Mouse (Mus musculus) embryonic fibroblast, embryonic 13.5 days (primary cell): ENCODE data around the gene Rnf151. TPM values are rescaled to one million over a fixed set of nuclear protein-coding genes. Genes with fewer than 3 reads are reported as not detected.
"Not testable (repeated sequence)": the region's sequence is repeated elsewhere in the genome, so short reads cannot be mapped to it uniquely, and the experiment has no call there.

Experiments
- H3K27ac ChIP-seq: 2 replicates; pipeline ENCODE4 v1.5.1; 2012; ENCODE audit warnings: low read length, control low read depth, inconsistent platforms; ENCODE audit not compliant: insufficient read depth
- H3K4me1 ChIP-seq: 2 replicates; pipeline ENCODE4 v1.6.1; 2011; ENCODE audit warnings: low read length; ENCODE audit not compliant: control insufficient read depth, insufficient read depth
- H3K4me3 ChIP-seq: 2 replicates; pipeline ENCODE4 v1.5.1; 2011; ENCODE audit warnings: mild to moderate bottlenecking, control low read depth, low read length; ENCODE audit not compliant: insufficient read depth
- CTCF ChIP-seq: IDR thresholded peaks from 2 replicates; pipeline ENCODE4 v1.5.1; 2011; ENCODE audit warnings: mild to moderate bottlenecking, control low read depth, low read length, moderate library complexity, borderline replicate concordance; ENCODE audit not compliant: insufficient read depth
- POLR2A ChIP-seq: IDR thresholded peaks from 2 replicates; pipeline ENCODE4 v1.6.1; 2011; ENCODE audit warnings: low read depth, mild to moderate bottlenecking, control low read depth, low read length, moderate library complexity
- polyA plus RNA-seq: library from polyadenylated mRNA; stranded (reverse); fragments of >200 nt; gene quantifications from 2 replicates; pipeline ENCODE4 v1.2.4, GENCODE M21; 2011; ENCODE audit warnings: low read depth; ENCODE audit not compliant: missing spikeins, insufficient read length

The Rnf151 gene
- polyA plus RNA-seq, 1 experiment: 0.58 TPM

GRCm38 (mm10) chr17:24671346-24671745 lies 46.5 kb downstream of the Rnf151 start:
- no peak overlapping the region for H3K27ac ChIP-seq
- TF ChIP-seq CTCF: no peak
- TF ChIP-seq POLR2A: no peak
- H3K4me3 ChIP-seq: 0 out of 2 replicates have a peak overlapping the region, but pooled peaks have one; percentile 89
- H3K4me1 ChIP-seq: peaks cover 16% of the 10 kb centered on the region; the same call in 1 of the 2 replicates

- peak overlapping the region; percentile 89 for H3K4me3 ChIP-seq
- 0 out of 2 replicates have a peak overlapping the region, but pooled peaks have one; percentile 31 for H3K27ac ChIP-seq
- TF ChIP-seq CTCF: no peak
- no peak for TF ChIP-seq POLR2A
- peaks cover 16% of the 10 kb centered on the region; the same call in 1 of the 2 replicates for H3K4me1 ChIP-seq
Measured at GRCm38 (mm10) chr17:24670246-24670844, 47.5 kb downstream of the Rnf151 start.

- Histone ChIP-seq H3K4me3 (peak within 1 kb of the TSS; percentile 89), H3K27ac (peak within 1 kb of the TSS; percentile 65), H3K4me1 (peaks cover 16% of the 10 kb centered on the region; the same call in 1 of the 2 replicates)
- TF ChIP-seq POLR2A: peak; percentile 86
- TF ChIP-seq CTCF: no peak
Measured at GRCm38 (mm10) chr17:24669545-24670245, 48.2 kb downstream of the Rnf151 start, which contains the start of gene Zfp598. Gene Zfp598, plus strand, starts transcription at chr17:24669687.

GRCm38 (mm10) chr17:24669214-24669544 lies 48.7 kb downstream of the Rnf151 start:
- Histone ChIP-seq H3K4me3 (peak overlapping the region; percentile 77), H3K4me1 (peaks cover 16% of the 10 kb centered on the region; the same call in 1 of the 2 replicates), H3K27ac (peak overlapping the region; percentile 65)

GRCm38 (mm10) chr17:24667416-24667815 lies 50.4 kb downstream of the Rnf151 start:
- no peak overlapping the region for H3K27ac ChIP-seq
- no peak for TF ChIP-seq POLR2A
- peak; percentile 54; the same call in 1 of the 2 replicates for TF ChIP-seq CTCF
- H3K4me1 ChIP-seq: peaks cover 16% of the 10 kb centered on the region; the same call in 1 of the 2 replicates
- no peak overlapping the region for H3K4me3 ChIP-seq

- H3K4me3 ChIP-seq, H3K27ac ChIP-seq: not testable (repeated sequence)
- H3K4me1 ChIP-seq: peaks cover 14% of the 10 kb centered on the region; the same call in 1 of the 2 replicates
Measured at GRCm38 (mm10) chr17:24667011-24667410, 50.9 kb downstream of the Rnf151 start.

Other genes with a start within 250 kb of the Rnf151 start
- 11.9 and 14.8 TPM in 2 replicates for gene E4f1, start 247.8 kb downstream of the Rnf151 start, polyA plus RNA-seq
- 21.1 and 21.5 TPM in 2 replicates for gene Pgp, start 247.7 kb downstream of the Rnf151 start, polyA plus RNA-seq
- 0.50 TPM in 1 of 2 replicates, not detected in the other for gene Bricd5, start 244.2 kb downstream of the Rnf151 start, polyA plus RNA-seq
- gene Mlst8, start 239.0 kb downstream of the Rnf151 start, polyA plus RNA-seq: 20.9 and 23.3 TPM in 2 replicates
- not detected in 2 replicates for gene Caskin1, start 229.5 kb downstream of the Rnf151 start, polyA plus RNA-seq
- gene Traf7, start 190.1 kb downstream of the Rnf151 start, polyA plus RNA-seq: 161 and 163 TPM in 2 replicates
- 1.4 and 1.6 TPM in 2 replicates for gene Rab26, start 183.9 kb downstream of the Rnf151 start, polyA plus RNA-seq
- 63.1 and 66.7 TPM in 2 replicates for gene Pkd1, start 168.2 kb downstream of the Rnf151 start, polyA plus RNA-seq
- 75.0 and 83.8 TPM in 2 replicates for gene Tsc2, start 85.4 kb downstream of the Rnf151 start, polyA plus RNA-seq
- 8.7 and 11.1 TPM in 2 replicates for gene Nthl1, start 85.4 kb downstream of the Rnf151 start, polyA plus RNA-seq
- gene Slc9a3r2, start 67.7 kb downstream of the Rnf151 start, polyA plus RNA-seq: 24.2 and 25.9 TPM in 2 replicates
- not detected in 2 replicates for gene Npw, start 59.6 kb downstream of the Rnf151 start, polyA plus RNA-seq
- 21.6 and 22.2 TPM in 2 replicates for gene Zfp598, start 48.4 kb downstream of the Rnf151 start, polyA plus RNA-seq
- gene Syngr3, start 28.1 kb downstream of the Rnf151 start, polyA plus RNA-seq: 0.99 and 1.1 TPM in 2 replicates
- gene Gfer, start 21.9 kb downstream of the Rnf151 start, polyA plus RNA-seq: 26.8 and 34.7 TPM in 2 replicates
- gene Noxo1, start 21.8 kb downstream of the Rnf151 start, polyA plus RNA-seq: 1.2 and 2.4 TPM in 2 replicates
- 24.8 and 27.5 TPM in 2 replicates for gene Tbl3, start 10.4 kb downstream of the Rnf151 start, polyA plus RNA-seq
- 1,298 and 1,393 TPM in 2 replicates for gene Rps2, start 53 bp upstream of the Rnf151 start, polyA plus RNA-seq
- gene Ndufb10, start 6.4 kb upstream of the Rnf151 start, polyA plus RNA-seq: 96.8 and 100 TPM in 2 replicates
- not detected in 2 replicates for gene Rpl3l, start 9.8 kb upstream of the Rnf151 start, polyA plus RNA-seq
- gene Msrb1, start 18.6 kb upstream of the Rnf151 start, polyA plus RNA-seq: 80.8 and 110 TPM in 2 replicates
- not detected in 2 replicates for gene Hs3st6, start 34.9 kb upstream of the Rnf151 start, polyA plus RNA-seq
- gene Meiob, start 86.2 kb upstream of the Rnf151 start, polyA plus RNA-seq: not detected in 2 replicates
- gene Hagh, start 122.1 kb upstream of the Rnf151 start, polyA plus RNA-seq: 14.3 and 18.9 TPM in 2 replicates
- gene Fahd1, start 132.3 kb upstream of the Rnf151 start, polyA plus RNA-seq: 9.3 and 11.5 TPM in 2 replicates
- not detected in 2 replicates for gene Igfals, start 147.9 kb upstream of the Rnf151 start, polyA plus RNA-seq
- 22.2 and 25.6 TPM in 2 replicates for gene Nubp2, start 168.3 kb upstream of the Rnf151 start, polyA plus RNA-seq
- 15.5 and 17.4 TPM in 2 replicates for gene Spsb3, start 168.6 kb upstream of the Rnf151 start, polyA plus RNA-seq
- 12.4 and 14.7 TPM in 2 replicates for gene Eme2, start 177.0 kb upstream of the Rnf151 start, polyA plus RNA-seq
- gene Mrps34, start 177.1 kb upstream of the Rnf151 start, polyA plus RNA-seq: 25.5 and 28.7 TPM in 2 replicates
- 2.7 and 4.7 TPM in 2 replicates for gene Nme3, start 178.4 kb upstream of the Rnf151 start, polyA plus RNA-seq
- 61.9 and 72.0 TPM in 2 replicates for gene Mapk8ip3, start 218.9 kb upstream of the Rnf151 start, polyA plus RNA-seq
- 90.5 and 109 TPM in 2 replicates for gene Jpt2, start 242.6 kb upstream of the Rnf151 start, polyA plus RNA-seq